Mouse (Mus musculus) induced T-regulatory cell, adult 2 months (primary cell): Measurements from ENCODE around the gene Rtkn.

Source experiments
- DNase-seq: peaks from one replicate; pipeline ENCODE4 v3.0.0-alpha.2; 2012; ENCODE audit warnings: low read depth

Rtkn gene

GRCm38 (mm10) chr6:83138056-83138455 lies 2.8 kb downstream of the Rtkn start:
- DNase-seq = peak; percentile 40

GRCm38 (mm10) chr6:83140044-83140443 lies 4.8 kb downstream of the Rtkn start:
- DNase-seq = no peak

- DNase-seq = no peak
Observed at GRCm38 (mm10) chr6:83141636-83142035, 6.4 kb downstream of the Rtkn start.

- no peak for DNase-seq
Observed at GRCm38 (mm10) chr6:83142211-83142731, 7.0 kb downstream of the Rtkn start.

- DNase-seq = no peak
Observed at GRCm38 (mm10) chr6:83142886-83143285, 7.6 kb downstream of the Rtkn start.

- no peak for DNase-seq
Observed at GRCm38 (mm10) chr6:83145209-83145608, 9.9 kb downstream of the Rtkn start.

GRCm38 (mm10) chr6:83145805-83146204 lies 10.5 kb downstream of the Rtkn start:
- DNase-seq = no peak

- DNase-seq = no peak
Observed at GRCm38 (mm10) chr6:83147280-83147679, 12.0 kb downstream of the Rtkn start.

- no peak for DNase-seq
Observed at GRCm38 (mm10) chr6:83151721-83152120, 16.5 kb downstream of the Rtkn start.

- no peak for DNase-seq
Observed at GRCm38 (mm10) chr6:83153038-83153437, 17.8 kb downstream of the Rtkn start.

- DNase-seq = no peak
Observed at GRCm38 (mm10) chr6:83153485-83153884, 18.2 kb downstream of the Rtkn start.

- peak; percentile 40 for DNase-seq
Observed at GRCm38 (mm10) chr6:83155552-83156238, 20.4 kb downstream of the Rtkn start.

- peak; percentile 76 for DNase-seq
Observed at GRCm38 (mm10) chr6:83156259-83156684, 21.0 kb downstream of the Rtkn start, which contains the start of the genes Wdr54 and 1700003E16Rik. Gene Wdr54 (minus strand): TSS chr6:83156397. Gene 1700003E16Rik (plus strand): TSS chr6:83156404.

- peak; percentile 84 for DNase-seq
Observed at GRCm38 (mm10) chr6:83159456-83159855, 24.2 kb downstream of the Rtkn start.

GRCm38 (mm10) chr6:83161442-83161841 lies 26.2 kb downstream of the Rtkn start:
- peak; percentile 14 for DNase-seq

GRCm38 (mm10) chr6:83161921-83162641 lies 26.8 kb downstream of the Rtkn start:
- no peak for DNase-seq

GRCm38 (mm10) chr6:83162701-83163100 lies 27.4 kb downstream of the Rtkn start:
- peak; percentile 86 for DNase-seq

GRCm38 (mm10) chr6:83165026-83165606 lies 29.9 kb downstream of the Rtkn start:
- DNase-seq = no peak

GRCm38 (mm10) chr6:83165607-83166242 lies 30.5 kb downstream of the Rtkn start, which contains the start of gene Dctn1:
Gene Dctn1 (plus strand): TSS chr6:83165920.
- peak; percentile 98 for DNase-seq

GRCm38 (mm10) chr6:83166243-83166630 lies 31.0 kb downstream of the Rtkn start:
- peak; percentile 64 for DNase-seq

- DNase-seq = no peak
Observed at GRCm38 (mm10) chr6:83169872-83170271, 34.6 kb downstream of the Rtkn start.

- DNase-seq = no peak
Observed at GRCm38 (mm10) chr6:83171063-83171462, 35.8 kb downstream of the Rtkn start.
